Mouse (Mus musculus) limb, embryonic 13.5 days (tissue): Measurements from ENCODE around the gene Tln1. TPM values are rescaled to one million over a fixed set of nuclear protein-coding genes. Genes with fewer than 3 reads are reported as not detected.

Source experiments
- ATAC-seq: fragments of 200-750 bp; cut with Nextera tagmentation; 2 replicates; pipeline ENCODE4 v1.8.0; 2017; ENCODE audit warnings: low read depth, moderate number of reproducible peaks, moderate TSS enrichment; ENCODE audit not compliant: low FRiP score
- H3K27ac ChIP-seq: fragments of 300-500 bp; sonication (generic); 2 replicates; pipeline ENCODE4 v1.5.1; 2015; ENCODE audit warnings: inconsistent platforms, mild to moderate bottlenecking, moderate library complexity
- H3K27me3 ChIP-seq: fragments of 300-500 bp; sonication (generic); 2 replicates; pipeline ENCODE4 v1.6.1; 2015; ENCODE audit warnings: mild to moderate bottlenecking, inconsistent platforms
- H3K36me3 ChIP-seq: fragments of 300-500 bp; sonication (generic); 2 replicates; pipeline ENCODE4 v1.6.1; 2015; ENCODE audit warnings: inconsistent platforms, mild to moderate bottlenecking, moderate library complexity
- H3K4me1 ChIP-seq: fragments of 300-500 bp; sonication (generic); 2 replicates; pipeline ENCODE4 v1.6.1; 2015; ENCODE audit warnings: inconsistent platforms
- H3K4me2 ChIP-seq: fragments of 300-500 bp; sonication (generic); replicated peaks from 2 replicates; pipeline ENCODE4 v1.6.1; 2015; ENCODE audit warnings: inconsistent platforms, mild to moderate bottlenecking, moderate library complexity
- H3K4me3 ChIP-seq: fragments of 300-500 bp; sonication (generic); 2 replicates; pipeline ENCODE4 v1.5.1; 2015; ENCODE audit warnings: moderate library complexity, mild to moderate bottlenecking, inconsistent platforms
- H3K9ac ChIP-seq: fragments of 300-500 bp; sonication (generic); 2 replicates; pipeline ENCODE4 v1.6.1; 2015; ENCODE audit warnings: mild to moderate bottlenecking, inconsistent platforms
- H3K9me3 ChIP-seq: fragments of 300-500 bp; sonication (generic); 2 replicates; pipeline ENCODE4 v1.6.1; 2016; ENCODE audit warnings: inconsistent platforms
- WGBS: fragments of 180-500 bp; shearing (Covaris S2); methylation state at CpG from one replicate; pipeline ENCODE4 v1.1.7; 2015; 5-methylcytosine and 5-hydroxymethylcytosine counted together
- polyA plus RNA-seq: library from polyadenylated mRNA; unstranded; fragments of >200 nt; fragmentation: Nextera tagmentation; extraction: Ambion mirVana; gene quantifications from 2 replicates; pipeline ENCODE4 v1.2.1, GENCODE M21; 2015

The Tln1 gene
- polyA plus RNA-seq, 1 experiment from 2014 or later, result 60.4 TPM

DNA sequence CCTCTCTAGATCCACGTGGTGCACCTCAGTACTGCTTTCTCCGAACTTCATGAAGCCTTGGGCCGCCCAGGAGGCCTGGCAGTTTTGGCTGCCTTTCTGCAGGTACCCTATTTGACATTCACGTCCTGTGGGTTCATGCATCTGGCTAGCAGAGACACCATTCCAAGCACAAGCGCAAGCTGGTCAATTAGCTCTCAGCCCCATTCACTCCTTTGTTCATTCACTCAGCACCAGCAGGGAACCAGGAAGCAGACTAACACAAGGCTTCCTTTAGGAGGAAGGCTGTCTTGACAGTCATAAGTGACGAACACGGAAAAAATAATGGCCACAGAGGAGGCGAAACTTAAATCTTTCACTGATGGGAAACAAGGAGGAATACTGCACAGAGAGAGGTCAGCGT, 53.4 kb downstream of the Tln1 start:
- H3K9me3 ChIP-seq, result no peaks in the 10 kb centered on the region
- H3K27ac ChIP-seq, result no peak overlapping the region
- peaks cover 35% of the 10 kb centered on the region for H3K4me1 ChIP-seq
- peak overlapping the region; percentile 73 for H3K4me2 ChIP-seq
- peak overlapping the region; percentile 50; the same call in 1 of the 2 replicates for H3K4me3 ChIP-seq
- no peaks in the 10 kb centered on the region for H3K36me3 ChIP-seq
- WGBS, result 37% methylated on average over 9 of the region's 9 CpGs
- no peak for ATAC-seq
- no peak overlapping the region; the same call in 1 of the 2 replicates for H3K9ac ChIP-seq
- H3K27me3 ChIP-seq, result peaks cover 12% of the 10 kb centered on the region; the same call in 1 of the 2 replicates

DNA sequence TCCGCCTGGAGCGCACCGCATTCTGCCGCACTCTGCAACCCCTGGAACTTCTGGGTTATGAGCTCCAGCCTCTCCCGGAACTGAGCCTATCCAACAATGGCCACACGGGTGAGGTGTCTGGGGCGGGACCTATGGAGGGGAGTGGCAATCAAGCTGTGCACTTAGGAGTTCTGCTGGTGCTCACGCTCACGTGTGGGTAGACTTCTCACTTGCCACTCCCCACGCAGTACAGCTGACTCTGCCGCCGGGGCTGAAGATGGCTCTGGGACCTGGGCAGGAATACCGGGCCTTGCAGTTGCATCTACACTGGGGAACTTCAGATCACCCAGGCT, 53.9 kb downstream of the Tln1 start:
- Histone ChIP-seq H3K4me2 (peak overlapping the region; percentile 73), H3K27ac (no peak overlapping the region), H3K27me3 (peaks cover 12% of the 10 kb centered on the region; the same call in 1 of the 2 replicates), H3K4me3 (peak overlapping the region; percentile 50), H3K9ac (peak overlapping the region; percentile 59), H3K9me3 (no peaks in the 10 kb centered on the region), H3K4me1 (peaks cover 31% of the 10 kb centered on the region), H3K36me3 (no peaks in the 10 kb centered on the region)
- ATAC-seq, result peak; percentile 83
- WGBS, result 5% methylated on average over 13 of the region's 13 CpGs

DNA sequence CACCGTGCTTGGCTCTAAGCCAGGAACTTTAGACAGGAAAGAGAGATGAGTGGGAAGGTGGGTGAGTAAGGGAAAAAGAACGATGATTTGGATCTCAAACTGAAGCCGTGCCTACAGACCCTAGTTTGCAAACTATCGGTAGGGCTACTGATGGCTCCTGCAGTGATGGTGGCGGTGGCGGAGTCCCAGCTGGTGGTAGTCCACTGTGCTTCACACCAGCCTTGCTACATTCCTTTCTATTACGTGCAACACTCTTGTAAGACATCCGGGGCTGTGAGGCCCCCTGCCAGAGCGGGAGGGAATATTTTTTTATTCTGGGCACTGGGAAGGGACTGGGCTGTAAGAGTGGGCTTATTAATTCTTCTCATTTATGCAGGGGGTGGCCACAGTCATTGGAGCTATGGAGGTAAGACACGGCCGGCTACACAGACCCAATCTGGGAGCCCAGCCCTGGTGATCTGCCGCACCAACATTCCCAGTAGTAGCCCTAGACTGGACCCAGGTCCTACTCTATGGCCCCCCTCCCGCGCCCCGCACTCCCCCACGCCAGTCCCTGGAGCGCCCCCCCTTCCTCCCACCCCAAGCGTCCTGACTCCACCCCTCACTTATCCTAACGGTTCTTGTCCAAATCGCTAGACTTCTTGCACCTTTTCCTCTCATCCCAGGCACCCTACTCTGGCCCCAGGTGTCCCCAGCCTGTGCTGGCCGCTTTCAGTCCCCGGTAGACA, 54.4 kb downstream of the Tln1 start:
- no peaks in the 10 kb centered on the region for H3K36me3 ChIP-seq
- peak overlapping the region; percentile 73 for H3K4me2 ChIP-seq
- H3K27me3 ChIP-seq, result peaks cover 12% of the 10 kb centered on the region; the same call in 1 of the 2 replicates
- H3K27ac ChIP-seq, result no peak overlapping the region
- peaks cover 30% of the 10 kb centered on the region for H3K4me1 ChIP-seq
- no peaks in the 10 kb centered on the region for H3K9me3 ChIP-seq
- ATAC-seq, result peak; percentile 30; the same call in 1 of the 2 replicates
- peak overlapping the region; percentile 50 for H3K4me3 ChIP-seq
- 8% methylated on average over 22 of the region's 22 CpGs for WGBS
- peak overlapping the region; percentile 59 for H3K9ac ChIP-seq

DNA sequence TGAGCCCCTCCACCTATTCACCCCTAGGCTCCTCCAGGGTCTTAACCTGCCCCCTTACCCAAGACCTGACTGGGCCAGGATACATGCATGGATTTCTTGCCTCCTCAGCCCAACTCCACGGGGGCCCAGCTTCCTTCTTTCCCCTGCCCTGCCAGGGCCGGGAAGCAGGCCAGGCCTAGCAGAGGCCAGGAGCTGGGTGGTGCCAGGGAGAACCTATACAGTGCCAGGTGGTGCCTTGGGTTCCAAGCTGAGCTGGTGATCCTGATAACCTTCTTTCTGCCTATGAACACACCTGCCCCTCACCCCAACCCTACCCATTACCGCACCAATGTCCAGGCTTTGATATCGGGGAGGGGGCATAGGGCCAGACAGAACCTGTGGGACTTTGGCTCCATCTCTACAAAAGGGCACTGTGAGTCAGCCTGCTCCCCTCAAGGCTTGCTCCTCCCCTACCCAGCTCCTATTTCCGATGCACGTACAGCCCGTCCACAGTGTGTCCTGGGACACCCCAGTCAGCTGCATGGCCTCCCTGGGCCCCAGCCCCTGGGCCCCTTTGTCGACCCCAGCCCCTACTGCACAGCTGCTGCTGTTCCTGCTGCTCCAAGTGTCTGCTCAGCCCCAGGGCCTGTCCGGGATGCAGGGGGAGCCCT, 55.8 kb downstream of the Tln1 start, which contains the start of gene Car9:
Gene Car9, plus strand, starts transcription at position 431 of the 650 bp plus-strand sequence.
- H3K36me3 ChIP-seq, result no peaks in the 10 kb centered on the region
- H3K27ac ChIP-seq, result no peak within 1 kb of the TSS
- no peaks in the 10 kb centered on the region for H3K9me3 ChIP-seq
- peaks cover 12% of the 10 kb centered on the region; the same call in 1 of the 2 replicates for H3K27me3 ChIP-seq
- peak within 1 kb of the TSS; percentile 50 for H3K4me3 ChIP-seq
- ATAC-seq, result peak; percentile 25; the same call in 1 of the 2 replicates
- peaks cover 32% of the 10 kb centered on the region for H3K4me1 ChIP-seq
- H3K9ac ChIP-seq, result peak within 1 kb of the TSS; percentile 59; the same call in 1 of the 2 replicates
- 49% methylated on average over 9 of the region's 9 CpGs for WGBS
- peak within 1 kb of the TSS; percentile 73 for H3K4me2 ChIP-seq

DNA sequence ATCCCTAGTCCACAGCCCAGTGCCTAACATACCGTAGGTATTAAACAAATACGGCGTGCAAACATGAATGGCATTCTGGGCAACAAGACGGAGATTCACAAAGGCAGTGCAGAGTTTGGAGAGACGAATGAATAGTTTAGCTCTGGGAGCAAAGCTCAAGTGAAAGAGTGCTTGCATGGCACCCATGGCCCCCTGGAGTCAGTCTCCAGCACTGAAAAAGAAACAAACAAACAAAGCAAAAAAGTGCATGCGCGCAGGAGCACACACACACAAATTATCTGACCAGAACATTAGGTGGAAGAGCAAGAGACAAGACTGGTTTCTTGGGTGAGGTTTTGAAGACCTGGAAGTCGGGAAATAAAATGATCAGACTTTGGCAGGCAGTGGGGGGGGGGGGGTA, 56.4 kb downstream of the Tln1 start:
- Histone ChIP-seq H3K4me1 (peaks cover 38% of the 10 kb centered on the region), H3K4me3 (no peak overlapping the region), H3K27me3 (peaks cover 12% of the 10 kb centered on the region; the same call in 1 of the 2 replicates), H3K36me3 (no peaks in the 10 kb centered on the region), H3K4me2 (no peak overlapping the region), H3K9ac (no peak overlapping the region), H3K27ac (no peak overlapping the region), H3K9me3 (no peaks in the 10 kb centered on the region)
- ATAC-seq, result no peak
- WGBS, result 87% methylated on average over 8 of the region's 8 CpGs

DNA sequence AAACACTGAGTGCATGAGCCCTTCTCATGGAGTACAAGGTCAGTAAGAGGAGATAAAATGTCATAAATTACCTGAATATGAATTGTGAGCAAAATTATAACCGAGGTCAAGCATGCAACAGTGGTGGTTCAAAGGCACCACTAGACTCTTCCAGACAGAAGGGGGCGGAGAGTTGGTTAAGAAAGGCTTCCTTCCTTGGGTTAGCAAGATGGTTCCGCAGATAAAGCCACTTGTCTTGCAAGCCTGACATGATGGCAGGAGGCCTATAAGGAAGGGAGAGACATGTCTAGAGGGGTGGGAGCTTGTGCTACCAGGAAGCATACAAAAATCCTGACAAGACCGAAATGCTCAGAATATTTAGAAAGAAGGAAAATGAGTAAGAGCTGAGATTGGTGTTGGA, 58.2 kb downstream of the Tln1 start:
- H3K27ac ChIP-seq, result no peak overlapping the region
- no peaks in the 10 kb centered on the region for H3K9me3 ChIP-seq
- peaks cover 12% of the 10 kb centered on the region; the same call in 1 of the 2 replicates for H3K27me3 ChIP-seq
- H3K36me3 ChIP-seq, result no peaks in the 10 kb centered on the region
- H3K4me3 ChIP-seq, result no peak overlapping the region
- H3K4me2 ChIP-seq, result no peak overlapping the region
- peaks cover 36% of the 10 kb centered on the region for H3K4me1 ChIP-seq
- 83% methylated on average over 4 of the region's 4 CpGs for WGBS
- no peak overlapping the region for H3K9ac ChIP-seq
- ATAC-seq, result no peak

DNA sequence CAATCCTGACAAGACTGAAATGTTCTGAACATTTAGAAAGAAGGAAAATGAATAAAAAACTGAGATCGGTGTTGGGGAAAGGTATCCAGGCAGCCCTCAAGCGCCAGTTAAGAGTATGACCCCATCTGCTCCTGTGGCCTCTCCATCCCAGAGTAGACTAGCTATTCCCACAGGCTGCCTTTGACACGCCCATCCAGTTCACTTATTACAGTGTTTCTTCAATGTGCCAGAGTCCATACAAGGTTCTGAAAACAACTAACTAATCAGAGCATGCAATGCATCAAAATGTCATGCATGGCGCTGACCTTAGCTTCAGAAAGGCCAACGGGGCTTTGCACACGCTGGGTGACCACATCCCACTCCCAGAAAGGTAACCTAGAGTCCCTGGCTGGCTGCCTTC, 59.0 kb downstream of the Tln1 start:
- Histone ChIP-seq H3K9me3 (no peaks in the 10 kb centered on the region), H3K4me3 (no peak overlapping the region), H3K9ac (no peak overlapping the region), H3K27me3 (peaks cover 12% of the 10 kb centered on the region; the same call in 1 of the 2 replicates), H3K4me2 (no peak overlapping the region), H3K36me3 (no peaks in the 10 kb centered on the region), H3K27ac (no peak overlapping the region), H3K4me1 (peaks cover 34% of the 10 kb centered on the region)
- 76% methylated on average over 6 of the region's 6 CpGs for WGBS
- no peak for ATAC-seq

DNA sequence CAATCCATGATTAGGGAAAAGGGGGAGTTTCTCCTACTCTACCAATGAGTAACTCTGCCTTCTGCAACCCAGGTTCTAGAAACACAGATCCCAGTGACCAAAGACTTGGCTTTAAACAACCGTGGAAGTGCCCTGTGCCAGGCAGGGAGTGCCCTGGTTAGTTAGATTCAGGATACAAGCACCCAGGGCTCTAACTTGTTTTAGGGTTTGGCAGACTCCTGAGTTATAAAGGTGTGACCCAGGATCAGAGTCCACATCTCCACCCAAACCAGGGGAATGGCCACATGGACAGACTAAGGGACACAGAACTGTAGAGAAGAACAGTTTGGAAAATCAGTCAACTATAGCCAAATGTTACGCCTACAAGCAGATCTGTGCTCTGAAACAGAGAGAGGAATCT, 59.5 kb downstream of the Tln1 start:
- Histone ChIP-seq H3K4me1 (peaks cover 34% of the 10 kb centered on the region), H3K4me3 (no peak overlapping the region), H3K9me3 (no peaks in the 10 kb centered on the region), H3K36me3 (no peaks in the 10 kb centered on the region), H3K4me2 (no peak overlapping the region), H3K27me3 (peaks cover 12% of the 10 kb centered on the region; the same call in 1 of the 2 replicates), H3K9ac (no peak overlapping the region), H3K27ac (no peak overlapping the region)
- no peak for ATAC-seq
- 67% methylated on average over 2 of the region's 2 CpGs for WGBS

DNA sequence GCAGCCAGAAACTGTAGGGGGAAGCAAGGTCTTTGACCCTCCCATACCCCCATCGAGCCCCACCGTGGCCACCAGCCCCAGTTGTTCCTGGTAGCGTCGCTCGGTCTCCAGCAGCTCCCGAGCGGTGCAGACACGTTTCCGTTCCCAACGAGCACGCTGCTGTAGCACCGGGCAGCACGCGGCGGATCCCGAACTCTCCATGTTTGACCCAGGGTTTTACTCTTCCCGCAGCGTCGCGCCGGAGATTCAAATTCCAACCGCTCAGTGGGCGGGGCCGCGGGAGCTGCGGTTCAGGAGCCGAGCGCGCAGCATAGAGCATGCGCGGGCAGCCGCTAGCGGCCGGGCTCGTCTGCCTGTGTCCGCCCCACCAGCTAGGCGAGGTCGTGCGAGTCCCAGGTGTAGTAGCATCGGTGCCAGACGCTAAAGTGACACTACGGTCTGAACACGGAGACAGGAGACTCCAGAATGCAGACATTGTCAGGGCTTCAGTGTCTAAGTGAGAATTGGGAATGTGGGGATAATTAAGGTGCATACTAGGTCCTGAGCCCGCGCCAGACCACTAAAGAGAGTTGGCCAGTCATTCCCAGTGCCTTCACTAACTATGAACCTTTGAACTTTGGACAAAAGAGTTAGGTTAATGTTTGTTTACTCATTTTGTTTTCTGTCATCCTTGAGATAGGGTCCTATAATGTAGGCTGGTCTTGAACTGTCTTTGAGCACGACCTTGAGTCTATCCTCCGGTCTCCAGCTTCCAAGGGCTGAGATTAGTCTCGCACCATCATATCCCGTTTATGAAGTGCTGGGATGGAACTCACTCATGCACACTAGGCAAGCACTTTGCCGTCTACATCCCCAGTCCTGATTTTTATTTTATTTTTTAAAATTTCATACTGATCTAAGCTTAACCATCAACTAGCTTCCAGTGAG, 62.8 kb downstream of the Tln1 start, which contains the start of gene Arhgef39:
Gene Arhgef39, minus strand, starts transcription at position 289 of the 927 bp plus-strand sequence.
- peak within 1 kb of the TSS; percentile 65 for H3K4me3 ChIP-seq
- H3K4me1 ChIP-seq, result peaks cover 33% of the 10 kb centered on the region
- peak within 1 kb of the TSS; percentile 79 for H3K4me2 ChIP-seq
- no peak within 1 kb of the TSS for H3K27ac ChIP-seq
- peak; percentile 83 for ATAC-seq
- no peaks in the 10 kb centered on the region for H3K9me3 ChIP-seq
- peak within 1 kb of the TSS; percentile 74 for H3K9ac ChIP-seq
- H3K27me3 ChIP-seq, result no peaks in the 10 kb centered on the region
- WGBS, result 7% methylated on average over 50 of the region's 50 CpGs
- peaks cover 26% of the 10 kb centered on the region for H3K36me3 ChIP-seq

DNA sequence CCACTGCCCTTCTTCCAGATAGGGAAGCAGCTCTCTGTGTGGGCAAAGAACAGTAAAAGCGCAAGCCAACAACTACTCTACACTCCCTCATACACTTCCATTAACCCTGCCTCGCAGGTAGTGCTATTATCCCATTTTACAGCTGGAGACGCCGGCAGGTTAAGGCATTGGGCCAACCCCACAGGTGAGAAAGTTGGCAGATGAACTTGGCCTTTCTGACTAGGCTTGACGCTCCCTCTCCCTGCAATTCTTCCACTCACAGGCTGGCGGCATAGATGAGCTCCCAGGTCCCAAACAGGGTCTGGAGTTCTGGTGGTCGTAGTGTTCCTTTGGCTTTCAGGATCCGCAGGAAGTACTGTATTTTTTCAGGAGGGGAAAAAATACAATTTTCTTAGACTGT, 63.5 kb downstream of the Tln1 start:
- no peaks in the 10 kb centered on the region for H3K9me3 ChIP-seq
- H3K4me3 ChIP-seq, result peak overlapping the region; percentile 65
- peak; percentile 54; the same call in 1 of the 2 replicates for ATAC-seq
- peaks cover 26% of the 10 kb centered on the region for H3K36me3 ChIP-seq
- 12% methylated on average over 8 of the region's 8 CpGs for WGBS
- peak overlapping the region; percentile 74 for H3K9ac ChIP-seq
- peaks cover 40% of the 10 kb centered on the region for H3K4me1 ChIP-seq
- H3K27me3 ChIP-seq, result no peaks in the 10 kb centered on the region
- H3K4me2 ChIP-seq, result peak overlapping the region; percentile 79
- H3K27ac ChIP-seq, result no peak overlapping the region

DNA sequence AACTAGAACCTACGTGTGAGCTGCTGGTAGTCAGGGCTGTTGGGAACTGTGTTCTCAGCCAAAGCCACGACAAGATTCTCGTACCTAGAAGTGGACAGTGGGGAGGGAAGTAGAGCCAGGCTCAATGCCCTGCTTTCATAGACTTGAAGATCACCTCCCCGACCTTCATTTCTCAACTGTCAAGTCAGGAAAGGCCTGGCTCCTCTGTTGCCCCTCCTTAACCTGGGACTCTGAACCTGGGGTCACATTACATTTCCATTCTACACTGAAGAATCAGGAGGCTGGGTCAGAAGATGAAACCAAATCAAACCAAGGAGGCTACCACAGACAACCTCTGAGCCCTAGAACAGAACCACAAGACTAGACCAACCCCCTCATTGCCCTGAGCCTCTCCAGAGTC, 64.5 kb downstream of the Tln1 start:
- H3K27ac ChIP-seq, result no peak overlapping the region
- WGBS, result 76% methylated on average over 4 of the region's 4 CpGs
- peak overlapping the region; percentile 65 for H3K4me3 ChIP-seq
- peak overlapping the region; percentile 74; the same call in 1 of the 2 replicates for H3K9ac ChIP-seq
- H3K4me2 ChIP-seq, result peak overlapping the region; percentile 79
- no peaks in the 10 kb centered on the region for H3K9me3 ChIP-seq
- peaks cover 42% of the 10 kb centered on the region for H3K4me1 ChIP-seq
- no peak for ATAC-seq
- H3K36me3 ChIP-seq, result peaks cover 26% of the 10 kb centered on the region
- H3K27me3 ChIP-seq, result no peaks in the 10 kb centered on the region
